Mouse (Mus musculus) liver, adult 2 months (tissue): Measurements from ENCODE around the gene ccdc198. TPM values are rescaled to one million over a fixed set of nuclear protein-coding genes. Genes with fewer than 3 reads are reported as not detected.
"Not testable (repeated sequence)": the region's sequence is repeated elsewhere in the genome, so short reads cannot be mapped to it uniquely, and the experiment has no call there.

Source experiments
- DNase-seq: peaks from one replicate; pipeline ENCODE4 v3.0.0-alpha.2; 2011; ENCODE audit warnings: low read depth, low spot score; ENCODE audit errors: extremely low read depth
- H3K27ac ChIP-seq: fragments of 200-500 bp; replicated peaks from 2 replicates; pipeline ENCODE4 v1.5.1; 2012; ENCODE audit warnings: low read depth, mild to moderate bottlenecking, control low read depth, inconsistent platforms, low read length; ENCODE audit not compliant: insufficient read depth
- H3K27me3 ChIP-seq: fragments of 200-500 bp; 2 replicates; pipeline ENCODE4 v1.6.1; 2012; ENCODE audit warnings: mild to moderate bottlenecking, moderate library complexity, low read length, inconsistent platforms; ENCODE audit not compliant: control insufficient read depth, insufficient read depth
- H3K36me3 ChIP-seq: fragments of 200-500 bp; 2 replicates; pipeline ENCODE4 v1.6.1; 2012; ENCODE audit warnings: low read length, inconsistent platforms; ENCODE audit not compliant: control insufficient read depth, insufficient read depth
- H3K4me1 ChIP-seq: fragments of 200-500 bp; 2 replicates; pipeline ENCODE4 v1.6.1; 2011; ENCODE audit warnings: low read length; ENCODE audit not compliant: control insufficient read depth, insufficient read depth
- H3K4me3 ChIP-seq: fragments of 200-500 bp; 2 replicates; pipeline ENCODE4 v1.5.1; 2011; ENCODE audit warnings: low read depth, mild to moderate bottlenecking, control low read depth, low read length, moderate library complexity; ENCODE audit not compliant: insufficient read depth
- H3K79me2 ChIP-seq: fragments of 200-500 bp; 2 replicates; pipeline ENCODE4 v1.6.1; 2012; ENCODE audit warnings: inconsistent platforms, mild to moderate bottlenecking, low read length, moderate library complexity; ENCODE audit not compliant: control insufficient read depth, insufficient read depth
- H3K9ac ChIP-seq: fragments of 200-500 bp; 2 replicates; pipeline ENCODE4 v1.6.1; 2012; ENCODE audit warnings: low read depth, mild to moderate bottlenecking, control low read depth, inconsistent platforms, low read length
- CTCF ChIP-seq: fragments of 200-500 bp; IDR thresholded peaks from 2 replicates; pipeline ENCODE4 v1.5.1; 2011; ENCODE audit warnings: low read depth, low read length, control low read depth
- POLR2A ChIP-seq: fragments of 200-500 bp; IDR thresholded peaks from 2 replicates; pipeline ENCODE4 v1.6.1; 2011; ENCODE audit warnings: low read length, control low read depth; ENCODE audit not compliant: insufficient read depth; ENCODE audit errors: extremely low read depth
- WGBS: fragments of 180-500 bp; shearing (Covaris S2); methylation state at CpG from one replicate; pipeline ENCODE4 v1.1.7; 2018; 5-methylcytosine and 5-hydroxymethylcytosine counted together
- polyA plus RNA-seq: library from polyadenylated mRNA; depleted of rRNA; stranded (reverse); fragments of >200 nt; gene quantifications from 2 replicates; pipeline ENCODE4 v1.2.3, GENCODE M21; 2012; rRNA removed
- total RNA-seq: library from RNA; depleted of rRNA; stranded (reverse); fragments of >200 nt; gene quantifications from 2 replicates; pipeline ENCODE4 v1.2.3, GENCODE M21; 2014; rRNA removed

ccdc198 gene
- 0.55 and 0.81 TPM in 2 replicates for total RNA-seq
- polyA plus RNA-seq: 0.07 TPM in 1 of 2 replicates, not detected in the other

GRCm38 (mm10) chr14:49245126-49245714 lies at the start of gene ccdc198:
TSS of gene ccdc198 (minus strand) at chr14:49245474.
- Histone ChIP-seq H3K4me1 (no peaks in the 10 kb centered on the region), H3K27ac (no peak within 1 kb of the TSS), H3K9ac (no peak within 1 kb of the TSS), H3K27me3 (no peaks in the 10 kb centered on the region), H3K4me3 (no peak within 1 kb of the TSS), H3K79me2 (no peaks in the 10 kb centered on the region), H3K36me3 (no peaks in the 10 kb centered on the region)
- no peak for DNase-seq
- TF ChIP-seq POLR2A: no peak
- TF ChIP-seq CTCF: no peak
- 46% methylated on average over 5 of the region's 5 CpGs for WGBS

GRCm38 (mm10) chr14:49293802-49294449 lies 48.7 kb upstream of the ccdc198 start:
- TF ChIP-seq POLR2A (no peak), CTCF (no peak)
- 60% methylated on average over 4 of the region's 4 CpGs for WGBS
- no peaks in the 10 kb centered on the region for H3K36me3 ChIP-seq
- no peak for DNase-seq
- no peak overlapping the region for H3K9ac ChIP-seq
- no peaks in the 10 kb centered on the region for H3K79me2 ChIP-seq
- H3K4me3 ChIP-seq: no peak overlapping the region
- no peaks in the 10 kb centered on the region for H3K4me1 ChIP-seq
- no peak overlapping the region for H3K27ac ChIP-seq
- H3K27me3 ChIP-seq: no peaks in the 10 kb centered on the region

- H3K4me3 ChIP-seq: no peak overlapping the region
- H3K27ac ChIP-seq: no peak overlapping the region
- H3K4me1 ChIP-seq: no peaks in the 10 kb centered on the region
- no peak for DNase-seq
- H3K36me3 ChIP-seq: no peaks in the 10 kb centered on the region
- H3K79me2 ChIP-seq: no peaks in the 10 kb centered on the region
- WGBS: 80% methylated on average over 3 of the region's 3 CpGs
- no peak overlapping the region for H3K9ac ChIP-seq
- TF ChIP-seq CTCF: no peak
- TF ChIP-seq POLR2A: no peak
- H3K27me3 ChIP-seq: no peaks in the 10 kb centered on the region
Observed at GRCm38 (mm10) chr14:49290029-49290745, 44.9 kb upstream of the ccdc198 start.

- Histone ChIP-seq H3K27ac (no peak overlapping the region), H3K79me2 (no peaks in the 10 kb centered on the region), H3K4me1 (no peaks in the 10 kb centered on the region), H3K4me3 (no peak overlapping the region), H3K9ac (no peak overlapping the region), H3K27me3 (no peaks in the 10 kb centered on the region), H3K36me3 (no peaks in the 10 kb centered on the region)
- DNase-seq: no peak
- 78% methylated on average over 7 of the region's 7 CpGs for WGBS
- TF ChIP-seq POLR2A: no peak
- no peak for TF ChIP-seq CTCF
Observed at GRCm38 (mm10) chr14:49283784-49284655, 38.7 kb upstream of the ccdc198 start.

GRCm38 (mm10) chr14:49278880-49279279 lies 33.6 kb upstream of the ccdc198 start:
- H3K4me3 ChIP-seq: no peak overlapping the region
- 73% methylated on average over 6 of the region's 6 CpGs for WGBS
- H3K79me2 ChIP-seq: no peaks in the 10 kb centered on the region

GRCm38 (mm10) chr14:49278479-49278878 lies 33.2 kb upstream of the ccdc198 start:
- H3K4me3 ChIP-seq, H3K4me1 ChIP-seq, H3K36me3 ChIP-seq, H3K79me2 ChIP-seq, H3K9ac ChIP-seq, H3K27ac ChIP-seq, H3K27me3 ChIP-seq, DNase-seq: not testable (repeated sequence)
- 87% methylated on average over 9 of the region's 9 CpGs for WGBS

More at GRCm38 (mm10) chr14:49278880-49279279, 33.6 kb upstream of the ccdc198 start:
- Histone ChIP-seq H3K9ac (no peak overlapping the region), H3K27me3 (no peaks in the 10 kb centered on the region), H3K36me3 (no peaks in the 10 kb centered on the region), H3K4me1 (no peaks in the 10 kb centered on the region), H3K27ac (no peak overlapping the region)
- TF ChIP-seq CTCF: no peak
- no peak for TF ChIP-seq POLR2A
- no peak for DNase-seq
